Mouse (Mus musculus) limb, embryonic 14.5 days (tissue): Measurements from ENCODE around the gene Cdh18. TPM values are rescaled to one million over a fixed set of nuclear protein-coding genes. Genes with fewer than 3 reads are reported as not detected.

Experiments
- ATAC-seq: fragments of 200-750 bp; cut with Nextera tagmentation; 2 replicates; pipeline ENCODE4 v1.8.0; 2017; ENCODE audit warnings: low read depth, moderate number of reproducible peaks, moderate TSS enrichment; ENCODE audit not compliant: low FRiP score
- DNase-seq: peaks from one replicate; pipeline ENCODE4 v3.0.0-alpha.2; 2015; ENCODE audit warnings: low spot score
- H3K27ac ChIP-seq: fragments of 300-500 bp; sonication (generic); replicated peaks from 2 replicates; pipeline ENCODE4 v1.5.1; 2014; ENCODE audit warnings: low read depth, mild to moderate bottlenecking, low read length, moderate library complexity, mixed read lengths
- H3K27me3 ChIP-seq: fragments of 300-500 bp; sonication (generic); 2 replicates; pipeline ENCODE4 v1.6.1; 2014; ENCODE audit warnings: low read length, mixed read lengths; ENCODE audit not compliant: control insufficient read depth, insufficient read depth
- H3K36me3 ChIP-seq: fragments of 300-500 bp; sonication (generic); 2 replicates; pipeline ENCODE4 v1.6.1; 2014; ENCODE audit warnings: mild to moderate bottlenecking, low read length, moderate library complexity, mixed read lengths; ENCODE audit not compliant: control insufficient read depth, insufficient read depth
- H3K4me1 ChIP-seq: fragments of 300-500 bp; sonication (generic); 2 replicates; pipeline ENCODE4 v1.6.1; 2014; ENCODE audit warnings: antibody characterized with exemption, low read length, mixed read lengths; ENCODE audit not compliant: control insufficient read depth, insufficient read depth
- H3K4me2 ChIP-seq: fragments of 300-500 bp; sonication (generic); replicated peaks from 2 replicates; pipeline ENCODE4 v1.6.1; 2014; ENCODE audit warnings: low read depth, mild to moderate bottlenecking, low read length, moderate library complexity; ENCODE audit not compliant: severe bottlenecking
- H3K4me3 ChIP-seq: fragments of 300-500 bp; sonication (generic); replicated peaks from 2 replicates; pipeline ENCODE4 v1.5.1; 2014; ENCODE audit warnings: low read length
- H3K9ac ChIP-seq: fragments of 300-500 bp; sonication (generic); 2 replicates; pipeline ENCODE4 v1.6.1; 2014; ENCODE audit warnings: mild to moderate bottlenecking, low read depth, low read length, moderate library complexity; ENCODE audit not compliant: severe bottlenecking
- H3K9me3 ChIP-seq: fragments of 300-500 bp; sonication (generic); 2 replicates; pipeline ENCODE4 v1.6.1; 2016; ENCODE audit warnings: low read length; ENCODE audit not compliant: control insufficient read depth
- POLR2A ChIP-seq: fragments of 200-500 bp; IDR thresholded peaks from 2 replicates; pipeline ENCODE4 v1.8.0; 2012; ENCODE audit warnings: inconsistent platforms, mild to moderate bottlenecking, moderate library complexity, borderline replicate concordance; ENCODE audit not compliant: insufficient read depth, insufficient read length; ENCODE audit errors: extremely low read depth
- WGBS: fragments of 180-500 bp; shearing (Covaris S2); extraction: QIAGEN DNeasy Blood & Tissue Kit; methylation state at CpG from one replicate; pipeline ENCODE4 v1.1.7; 2014; 5-methylcytosine and 5-hydroxymethylcytosine counted together
- polyA plus RNA-seq, 2 experiments: library from polyadenylated mRNA; depleted of rRNA in 1 of 2; stranded (reverse) in 1 of 2; unstranded in 1 of 2; fragments of >200 nt; fragmentation: Nextera tagmentation in 1 of 2; extraction: Ambion mirVana in 1 of 2; gene quantifications; 2 replicates each; pipeline versions ENCODE4 v1.2.1 to v1.2.3; 2012 to 2014

Gene Cdh18
- polyA plus RNA-seq, 2 experiments = 1.0 to 1.3 TPM

DNA sequence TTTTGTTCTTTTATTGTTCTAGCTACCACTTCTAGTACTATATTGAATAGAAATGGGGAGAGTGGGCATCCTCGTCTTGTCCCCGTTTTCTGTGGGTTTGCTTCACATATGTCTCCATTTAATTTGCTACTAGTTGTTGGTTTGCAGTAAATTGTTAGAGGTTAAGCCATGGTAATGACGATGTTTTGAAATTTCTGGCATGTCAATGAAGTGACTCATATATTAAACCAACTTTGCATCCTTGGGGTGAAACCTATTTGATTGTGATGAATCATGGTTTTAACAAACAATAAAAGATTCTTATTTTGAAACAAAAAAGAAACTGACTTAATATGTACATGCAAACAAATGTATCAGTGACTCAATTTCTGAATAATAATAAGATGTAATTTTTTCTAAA is 817.5 kb downstream of the Cdh18 start:
- no peaks in the 10 kb centered on the region for H3K36me3 ChIP-seq
- H3K9me3 ChIP-seq = no peaks in the 10 kb centered on the region
- no peak overlapping the region for H3K4me3 ChIP-seq
- ATAC-seq = no peak
- WGBS = 89% methylated on average over 3 of the region's 3 CpGs
- no peak overlapping the region for H3K9ac ChIP-seq
- no peak for DNase-seq
- H3K4me1 ChIP-seq = no peaks in the 10 kb centered on the region
- H3K27me3 ChIP-seq = no peaks in the 10 kb centered on the region
- TF ChIP-seq POLR2A = no peak
- no peak overlapping the region for H3K27ac ChIP-seq
- H3K4me2 ChIP-seq = no peak overlapping the region

DNA sequence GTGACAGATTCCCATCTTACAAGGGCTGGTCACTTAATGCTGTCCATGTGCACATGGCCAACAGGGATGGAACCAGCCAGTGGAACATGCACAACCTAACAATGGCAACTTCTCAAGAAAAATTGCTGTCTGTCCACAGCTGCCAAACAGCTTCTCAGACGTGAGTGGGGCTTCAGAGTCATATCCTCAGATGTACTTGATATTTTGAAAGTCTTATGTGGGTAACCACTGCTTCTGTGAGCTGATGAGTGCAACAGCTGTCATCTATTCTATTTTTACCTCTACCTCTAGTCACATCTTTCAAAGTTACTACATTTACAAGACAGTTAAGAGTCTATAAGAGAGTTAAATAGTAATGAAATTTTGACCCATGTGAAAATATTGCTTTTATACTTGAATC is 818.9 kb downstream of the Cdh18 start:
- H3K4me1 ChIP-seq = no peaks in the 10 kb centered on the region
- no peak overlapping the region for H3K4me3 ChIP-seq
- H3K9ac ChIP-seq = no peak overlapping the region
- no peak overlapping the region for H3K4me2 ChIP-seq
- ATAC-seq (no peak), DNase-seq (no peak)
- no peaks in the 10 kb centered on the region for H3K9me3 ChIP-seq
- no peaks in the 10 kb centered on the region for H3K36me3 ChIP-seq
- H3K27me3 ChIP-seq = no peaks in the 10 kb centered on the region
- no peak overlapping the region for H3K27ac ChIP-seq
- WGBS = 29% methylated on average over 1 of the region's 1 CpGs
- TF ChIP-seq POLR2A = no peak

DNA sequence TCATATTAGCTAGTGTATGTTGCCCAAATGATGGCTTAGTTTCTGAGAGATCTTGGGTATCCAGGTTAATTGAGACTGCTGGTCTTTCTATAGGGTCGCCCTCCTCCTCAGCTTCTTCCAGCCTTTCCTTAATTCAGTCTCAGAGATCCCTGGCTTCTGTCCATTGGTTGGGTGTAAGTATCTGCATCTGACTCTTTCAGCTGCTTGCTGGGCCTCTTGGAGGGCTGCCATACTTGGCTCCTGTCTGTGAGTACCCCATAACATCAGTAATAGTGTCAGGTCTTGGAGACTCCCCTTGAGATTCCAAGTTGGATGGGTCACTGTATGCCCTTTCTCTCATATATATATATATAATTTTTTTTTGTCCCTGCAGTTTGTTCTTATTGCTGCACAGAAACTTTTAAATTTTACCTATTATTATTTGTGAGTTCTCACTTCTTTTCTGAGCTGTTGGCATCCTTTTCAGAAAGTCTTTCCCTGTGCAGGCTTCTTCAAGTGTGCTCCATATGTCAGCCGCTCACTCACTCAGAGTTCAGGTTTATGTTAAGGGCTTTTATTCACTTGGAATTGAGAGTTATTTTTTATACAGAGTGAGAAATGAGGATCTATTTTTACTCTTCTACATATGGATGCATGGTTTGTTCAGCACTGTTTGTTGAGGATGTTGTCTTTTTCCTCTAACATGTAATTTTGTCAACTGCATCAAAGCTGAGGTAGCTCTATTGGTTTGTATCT is 829.4 kb downstream of the Cdh18 start:
- no peak for DNase-seq
- no peaks in the 10 kb centered on the region for H3K27me3 ChIP-seq
- no peak overlapping the region for H3K27ac ChIP-seq
- no peaks in the 10 kb centered on the region for H3K9me3 ChIP-seq
- no peak for ATAC-seq
- WGBS = 85% methylated on average over 2 of the region's 2 CpGs
- TF ChIP-seq POLR2A = no peak
- H3K36me3 ChIP-seq = no peaks in the 10 kb centered on the region
- H3K4me2 ChIP-seq = no peak overlapping the region
- H3K4me3 ChIP-seq = no peak overlapping the region
- no peaks in the 10 kb centered on the region for H3K4me1 ChIP-seq
- H3K9ac ChIP-seq = no peak overlapping the region

DNA sequence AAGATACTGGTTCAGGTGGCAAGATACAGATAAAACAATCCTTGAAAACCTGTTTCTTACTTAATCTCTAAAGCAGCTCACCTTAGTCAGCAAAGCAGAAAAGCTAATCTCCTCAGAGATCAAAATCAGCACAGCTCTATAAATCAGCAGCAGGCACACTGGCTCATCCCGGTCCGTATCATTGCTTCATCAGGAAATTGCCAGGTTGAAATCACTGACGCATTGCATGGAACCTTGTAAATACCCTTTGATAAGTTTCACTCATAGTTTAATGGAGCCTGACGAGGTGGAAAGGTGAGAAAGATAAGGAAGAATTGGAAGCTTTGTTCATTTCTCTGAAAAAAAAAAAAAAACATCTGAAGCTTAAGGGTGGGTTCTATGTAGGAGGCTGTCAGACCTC is 837.0 kb downstream of the Cdh18 start:
- Histone ChIP-seq H3K27ac (no peak overlapping the region), H3K27me3 (no peaks in the 10 kb centered on the region), H3K36me3 (no peaks in the 10 kb centered on the region), H3K9me3 (no peaks in the 10 kb centered on the region), H3K4me1 (no peaks in the 10 kb centered on the region), H3K4me2 (no peak overlapping the region), H3K9ac (no peak overlapping the region), H3K4me3 (no peak overlapping the region)
- DNase-seq (no peak), ATAC-seq (no peak)
- 66% methylated on average over 4 of the region's 4 CpGs for WGBS
- no peak for TF ChIP-seq POLR2A

DNA sequence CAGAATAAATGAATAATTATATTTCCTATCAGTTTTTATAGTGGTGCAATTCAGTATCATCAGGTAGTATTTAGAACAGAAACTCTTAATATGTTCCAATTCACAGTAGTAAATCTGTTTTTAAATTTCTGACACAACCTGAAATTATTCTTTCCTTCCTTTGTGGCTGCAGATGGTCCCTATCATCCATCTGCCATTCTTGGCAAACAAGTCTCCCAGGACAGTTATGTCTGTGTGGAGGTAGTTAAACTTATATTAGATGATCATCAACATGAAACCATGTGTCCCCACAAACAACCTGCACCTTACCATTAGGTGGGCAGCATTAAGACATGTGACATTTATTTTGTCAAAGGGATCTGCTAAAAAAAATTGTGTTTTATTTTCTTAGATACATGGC is 847.8 kb downstream of the Cdh18 start:
- no peaks in the 10 kb centered on the region for H3K4me1 ChIP-seq
- H3K36me3 ChIP-seq = no peaks in the 10 kb centered on the region
- ATAC-seq = no peak
- H3K4me2 ChIP-seq = no peak overlapping the region
- no peaks in the 10 kb centered on the region for H3K27me3 ChIP-seq
- no peak for DNase-seq
- no peaks in the 10 kb centered on the region for H3K9me3 ChIP-seq
- H3K4me3 ChIP-seq = no peak overlapping the region
- H3K27ac ChIP-seq = no peak overlapping the region
- no peak overlapping the region for H3K9ac ChIP-seq
- TF ChIP-seq POLR2A = no peak

DNA sequence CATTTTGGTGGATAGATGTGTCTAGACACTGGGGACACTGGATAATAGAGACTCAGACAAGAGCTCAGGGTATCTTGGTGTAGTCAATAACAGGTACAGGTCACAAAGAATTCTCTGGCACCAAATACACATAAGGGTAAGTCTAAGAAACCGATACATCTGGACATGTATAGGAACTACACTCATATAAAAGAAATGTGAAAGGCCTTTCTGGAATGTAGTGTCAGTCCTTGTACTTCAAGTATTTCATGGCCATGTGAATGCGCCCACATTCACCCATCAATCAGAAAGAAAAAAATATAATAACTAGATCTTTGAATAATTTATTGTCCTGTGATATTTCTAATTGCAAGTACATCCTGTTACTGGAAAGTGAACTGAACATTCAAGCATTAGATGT is 855.0 kb downstream of the Cdh18 start:
- 87% methylated on average over 2 of the region's 2 CpGs for WGBS
- no peaks in the 10 kb centered on the region for H3K9me3 ChIP-seq
- no peaks in the 10 kb centered on the region for H3K27me3 ChIP-seq
- ATAC-seq (no peak), DNase-seq (no peak)
- H3K36me3 ChIP-seq = no peaks in the 10 kb centered on the region
- no peak for TF ChIP-seq POLR2A
- H3K4me1 ChIP-seq = no peaks in the 10 kb centered on the region
- H3K9ac ChIP-seq = no peak overlapping the region
- no peak overlapping the region for H3K4me2 ChIP-seq
- no peak overlapping the region for H3K27ac ChIP-seq
- H3K4me3 ChIP-seq = no peak overlapping the region
